Mouse (Mus musculus) midbrain, embryonic 11.5 days (tissue): ENCODE measurements around the gene Kctd13. TPM values are rescaled to one million over a fixed set of nuclear protein-coding genes. Genes with fewer than 3 reads are reported as not detected.
A peak's percentile ranks its signal among the peaks of the same experiment; 100 is the strongest.
"Not testable (repeated sequence)": the region's sequence is repeated elsewhere in the genome, so short reads cannot be mapped to it uniquely, and the experiment has no call there.

Source experiments
- ATAC-seq: fragments of 200-750 bp; cut with Nextera tagmentation; 2 replicates; pipeline ENCODE4 v1.8.0; 2017; ENCODE audit warnings: moderate TSS enrichment, moderate library complexity; ENCODE audit not compliant: low FRiP score
- DNase-seq: peaks from one replicate; pipeline ENCODE4 v3.0.0; 2015; ENCODE audit warnings: low spot score; ENCODE audit errors: missing footprints
- H3K27ac ChIP-seq: fragments of 300-500 bp; sonication (generic); 2 replicates; pipeline ENCODE4 v1.5.1; 2014; ENCODE audit warnings: low read depth, low read length
- H3K27me3 ChIP-seq: fragments of 300-500 bp; sonication (generic); 2 replicates; pipeline ENCODE4 v1.6.1; 2014; ENCODE audit warnings: mild to moderate bottlenecking, low read length, moderate library complexity, mixed read lengths; ENCODE audit not compliant: control insufficient read depth, insufficient read depth
- H3K36me3 ChIP-seq: fragments of 300-500 bp; sonication (generic); 2 replicates; pipeline ENCODE4 v1.6.1; 2014; ENCODE audit warnings: mild to moderate bottlenecking, low read length, moderate library complexity, mixed read lengths; ENCODE audit not compliant: control insufficient read depth, insufficient read depth
- H3K4me1 ChIP-seq: fragments of 300-500 bp; sonication (generic); 2 replicates; pipeline ENCODE4 v1.6.1; 2014; ENCODE audit warnings: low read length; ENCODE audit not compliant: control insufficient read depth, insufficient read depth
- H3K4me2 ChIP-seq: fragments of 300-500 bp; sonication (generic); 2 replicates; pipeline ENCODE4 v1.6.1; 2014; ENCODE audit warnings: mild to moderate bottlenecking, moderate library complexity
- H3K4me3 ChIP-seq: fragments of 300-500 bp; sonication (generic); 2 replicates; pipeline ENCODE4 v1.5.1; 2014; ENCODE audit warnings: low read depth, low read length
- H3K9ac ChIP-seq: fragments of 300-500 bp; sonication (generic); 2 replicates; pipeline ENCODE4 v1.6.1; 2014; ENCODE audit warnings: low read length
- H3K9me3 ChIP-seq: fragments of 300-500 bp; sonication (generic); 2 replicates; pipeline ENCODE4 v1.6.1; 2016; ENCODE audit warnings: low read length; ENCODE audit not compliant: control insufficient read depth
- WGBS: fragments of 180-500 bp; shearing (Covaris S2); extraction: QIAGEN DNeasy Blood & Tissue Kit; methylation state at CpG from one replicate; pipeline ENCODE4 v1.1.7; 2014; 5-methylcytosine and 5-hydroxymethylcytosine counted together
- polyA plus RNA-seq: library from polyadenylated mRNA; unstranded; fragments of >200 nt; fragmentation: Nextera tagmentation; extraction: Ambion mirVana; gene quantifications from 2 replicates; pipeline ENCODE4 v1.2.1, GENCODE M21; 2014

Gene Kctd13
- polyA plus RNA-seq, 1 experiment from 2014 or later, result 26.5 TPM

GRCm38 (mm10) chr7:126898102-126898990 lies 30.3 kb upstream of the Kctd13 start:
- H3K27me3 ChIP-seq, result no peaks in the 10 kb centered on the region
- H3K36me3 ChIP-seq, result no peaks in the 10 kb centered on the region
- no peak overlapping the region for H3K27ac ChIP-seq
- peak overlapping the region; percentile 49 for H3K4me3 ChIP-seq
- ATAC-seq (peak; percentile 92), DNase-seq (peak; percentile 100)
- WGBS, result 11% methylated on average over 37 of the region's 37 CpGs
- no peaks in the 10 kb centered on the region for H3K9me3 ChIP-seq
- peaks cover 5% of the 10 kb centered on the region; the same call in 1 of the 2 replicates for H3K4me1 ChIP-seq
- H3K4me2 ChIP-seq, result peak overlapping the region; percentile 60
- peak overlapping the region; percentile 70 for H3K9ac ChIP-seq

- H3K4me1 ChIP-seq, H3K27me3 ChIP-seq, ATAC-seq, H3K4me3 ChIP-seq, H3K27ac ChIP-seq, H3K4me2 ChIP-seq, H3K9me3 ChIP-seq, DNase-seq, H3K9ac ChIP-seq, H3K36me3 ChIP-seq: not testable (repeated sequence)
- WGBS, result 89% methylated on average over 5 of the region's 9 CpGs
Measured at GRCm38 (mm10) chr7:126899781-126900180, 28.9 kb upstream of the Kctd13 start.

GRCm38 (mm10) chr7:126905590-126905989 lies 23.1 kb upstream of the Kctd13 start:
- DNase-seq, result peak; percentile 19
- H3K4me3 ChIP-seq, result no peak overlapping the region
- 75% methylated on average over 3 of the region's 3 CpGs for WGBS

GRCm38 (mm10) chr7:126914844-126915243 lies 13.8 kb upstream of the Kctd13 start:
- no peak overlapping the region for H3K27ac ChIP-seq
- no peaks in the 10 kb centered on the region for H3K4me1 ChIP-seq
- H3K4me2 ChIP-seq, result no peak overlapping the region
- ATAC-seq, result no peak
- 94% methylated on average over 3 of the region's 3 CpGs for WGBS
- no peaks in the 10 kb centered on the region for H3K36me3 ChIP-seq
- H3K4me3 ChIP-seq, result no peak overlapping the region
- H3K9me3 ChIP-seq, result no peaks in the 10 kb centered on the region
- H3K27me3 ChIP-seq, result no peaks in the 10 kb centered on the region
- H3K9ac ChIP-seq, result no peak overlapping the region
- no peak for DNase-seq

More at GRCm38 (mm10) chr7:126905590-126905989, 23.1 kb upstream of the Kctd13 start:
- ATAC-seq, result no peak
- Histone ChIP-seq H3K9me3 (no peaks in the 10 kb centered on the region), H3K27ac (no peak overlapping the region), H3K9ac (no peak overlapping the region), H3K4me2 (no peak overlapping the region), H3K36me3 (no peaks in the 10 kb centered on the region), H3K4me1 (no peaks in the 10 kb centered on the region), H3K27me3 (no peaks in the 10 kb centered on the region)

GRCm38 (mm10) chr7:126918356-126918755 lies 10.3 kb upstream of the Kctd13 start:
- H3K27ac ChIP-seq, DNase-seq, H3K36me3 ChIP-seq, H3K9me3 ChIP-seq, H3K27me3 ChIP-seq, ATAC-seq, H3K4me3 ChIP-seq, H3K4me2 ChIP-seq, H3K9ac ChIP-seq: not testable (repeated sequence)
- 59% methylated on average over 4 of the region's 4 CpGs for WGBS
- peaks cover 21% of the 10 kb centered on the region for H3K4me1 ChIP-seq

GRCm38 (mm10) chr7:126919973-126920372 lies 8.7 kb upstream of the Kctd13 start:
- H3K27me3 ChIP-seq, result no peaks in the 10 kb centered on the region
- no peak overlapping the region for H3K4me3 ChIP-seq
- no peak overlapping the region for H3K4me2 ChIP-seq
- no peak for DNase-seq
- no peaks in the 10 kb centered on the region for H3K9me3 ChIP-seq
- peaks cover 21% of the 10 kb centered on the region for H3K4me1 ChIP-seq
- 82% methylated on average over 4 of the region's 4 CpGs for WGBS
- H3K27ac ChIP-seq, result no peak overlapping the region
- H3K9ac ChIP-seq, result no peak overlapping the region
- H3K36me3 ChIP-seq, result no peaks in the 10 kb centered on the region
- no peak for ATAC-seq

- peaks cover 21% of the 10 kb centered on the region for H3K4me1 ChIP-seq
- H3K27me3 ChIP-seq, result no peaks in the 10 kb centered on the region
- ATAC-seq (no peak), DNase-seq (no peak)
- H3K4me2 ChIP-seq, result peak overlapping the region; percentile 48
- WGBS, result 85% methylated on average over 2 of the region's 2 CpGs
- no peaks in the 10 kb centered on the region for H3K36me3 ChIP-seq
- H3K9me3 ChIP-seq, result no peaks in the 10 kb centered on the region
- peak overlapping the region; percentile 84; the same call in 1 of the 2 replicates for H3K27ac ChIP-seq
- H3K4me3 ChIP-seq, result peak overlapping the region; percentile 29
- H3K9ac ChIP-seq, result peak overlapping the region; percentile 65; the same call in 1 of the 2 replicates
Measured at GRCm38 (mm10) chr7:126921563-126921962, 7.1 kb upstream of the Kctd13 start.

GRCm38 (mm10) chr7:126922624-126923060 lies 6.0 kb upstream of the Kctd13 start, which contains the start of gene Tmem219:
Tmem219 (minus strand) TSS chr7:126922917.
- peak; percentile 93 for DNase-seq

GRCm38 (mm10) chr7:126923999-126924398 lies 4.7 kb upstream of the Kctd13 start:
- Histone ChIP-seq H3K4me1 (peaks cover 21% of the 10 kb centered on the region), H3K36me3 (no peaks in the 10 kb centered on the region), H3K27ac (peak overlapping the region; percentile 35; the same call in 1 of the 2 replicates), H3K9ac (no peak overlapping the region), H3K27me3 (no peaks in the 10 kb centered on the region), H3K9me3 (no peaks in the 10 kb centered on the region), H3K4me2 (no peak overlapping the region), H3K4me3 (no peak overlapping the region)
- ATAC-seq (no peak), DNase-seq (no peak)
- WGBS, result 55% methylated on average over 5 of the region's 5 CpGs

More at GRCm38 (mm10) chr7:126922624-126923060, 6.0 kb upstream of the Kctd13 start, which contains the start of gene Tmem219:
- Histone ChIP-seq H3K9me3 (no peaks in the 10 kb centered on the region), H3K9ac (peak within 1 kb of the TSS; percentile 65), H3K27ac (peak within 1 kb of the TSS; percentile 84), H3K27me3 (no peaks in the 10 kb centered on the region), H3K4me1 (peaks cover 21% of the 10 kb centered on the region), H3K36me3 (no peaks in the 10 kb centered on the region), H3K4me2 (peak within 1 kb of the TSS; percentile 48), H3K4me3 (peak within 1 kb of the TSS; percentile 29)
- peak; percentile 85 for ATAC-seq
- 29% methylated on average over 5 of the region's 5 CpGs for WGBS
